Mouse (Mus musculus) gastrocnemius, postnatal 25 days (tissue): Measurements from ENCODE around the gene Lpo. TPM values are rescaled to one million over a fixed set of nuclear protein-coding genes. Genes with fewer than 3 reads are reported as not detected.
"Not testable (repeated sequence)": the region's sequence is repeated elsewhere in the genome, so short reads cannot be mapped to it uniquely, and the experiment has no call there.

Experiments used
- DNase-seq: peaks from one replicate; pipeline ENCODE4 v3.0.0; 2022
- long read RNA-seq, 2 experiments: library from polyadenylated mRNA; stranded (forward); transcript quantifications; one replicate each; pipeline ENCODE4 v2.0.0; 2021
- total RNA-seq, 2 experiments: library from RNA; stranded (reverse); gene quantifications; 1 replicate in 1 of 2; 2 replicates in 1 of 2; pipeline ENCODE4 v1.2.3; 2021

Lpo gene
- not detected for total RNA-seq
- long read RNA-seq, experiment 1: 0 reads
- long read RNA-seq, experiment 2: 0 reads

- no peak for DNase-seq
These were observed at the start of gene Lpo for GRCm38 (mm10) chr11:87828239-87828900. Gene Lpo, minus strand, starts transcription at chr11:87828289.

- DNase-seq: no peak
These were observed 47.3 kb upstream of the Lpo start, which contains the start of gene Epx for GRCm38 (mm10) chr11:87875436-87875835. Gene Epx, minus strand, starts transcription at chr11:87875536.

GRCm38 (mm10) chr11:87871766-87872165 is 43.7 kb upstream of the Lpo start:
- DNase-seq: no peak

GRCm38 (mm10) chr11:87870096-87870495 is 42.0 kb upstream of the Lpo start:
- DNase-seq: no peak

- not testable (repeated sequence) for DNase-seq
These were observed 38.8 kb upstream of the Lpo start for GRCm38 (mm10) chr11:87866891-87867290.

GRCm38 (mm10) chr11:87862805-87863204 is 34.7 kb upstream of the Lpo start:
- DNase-seq: no peak

- DNase-seq: no peak
These were observed 32.3 kb upstream of the Lpo start for GRCm38 (mm10) chr11:87860426-87860825.

- DNase-seq: no peak
These were observed 31.2 kb upstream of the Lpo start for GRCm38 (mm10) chr11:87859273-87859672.

- no peak for DNase-seq
These were observed 26.5 kb upstream of the Lpo start for GRCm38 (mm10) chr11:87854550-87854949.

- no peak for DNase-seq
These were observed 25.5 kb upstream of the Lpo start for GRCm38 (mm10) chr11:87853597-87853954.

GRCm38 (mm10) chr11:87852690-87853596 is 24.9 kb upstream of the Lpo start, which contains the start of gene Mks1:
Gene Mks1, plus strand, starts transcription at chr11:87853215.
- DNase-seq: peak; percentile 84

GRCm38 (mm10) chr11:87847884-87848283 is 19.8 kb upstream of the Lpo start:
- DNase-seq: no peak

- no peak for DNase-seq
These were observed 19.0 kb upstream of the Lpo start for GRCm38 (mm10) chr11:87846968-87847600.

GRCm38 (mm10) chr11:87841436-87841835 is 13.3 kb upstream of the Lpo start:
- DNase-seq: no peak

- no peak for DNase-seq
These were observed 12.6 kb upstream of the Lpo start for GRCm38 (mm10) chr11:87840676-87841075.

- no peak for DNase-seq
These were observed 6.6 kb downstream of the Lpo start for GRCm38 (mm10) chr11:87821502-87821901.

- DNase-seq: no peak
These were observed 10.7 kb downstream of the Lpo start for GRCm38 (mm10) chr11:87817443-87817773.

- DNase-seq: no peak
These were observed 11.2 kb downstream of the Lpo start for GRCm38 (mm10) chr11:87816707-87817442.

- DNase-seq: no peak
These were observed 13.3 kb downstream of the Lpo start for GRCm38 (mm10) chr11:87814831-87815230.

- DNase-seq: no peak
These were observed 16.7 kb downstream of the Lpo start for GRCm38 (mm10) chr11:87811396-87811795.

GRCm38 (mm10) chr11:87808236-87808635 is 19.9 kb downstream of the Lpo start:
- no peak for DNase-seq

- no peak for DNase-seq
These were observed 20.7 kb downstream of the Lpo start for GRCm38 (mm10) chr11:87807433-87807832.
